Mouse (Mus musculus): ENCODE data around the gene Thada.

DNA sequence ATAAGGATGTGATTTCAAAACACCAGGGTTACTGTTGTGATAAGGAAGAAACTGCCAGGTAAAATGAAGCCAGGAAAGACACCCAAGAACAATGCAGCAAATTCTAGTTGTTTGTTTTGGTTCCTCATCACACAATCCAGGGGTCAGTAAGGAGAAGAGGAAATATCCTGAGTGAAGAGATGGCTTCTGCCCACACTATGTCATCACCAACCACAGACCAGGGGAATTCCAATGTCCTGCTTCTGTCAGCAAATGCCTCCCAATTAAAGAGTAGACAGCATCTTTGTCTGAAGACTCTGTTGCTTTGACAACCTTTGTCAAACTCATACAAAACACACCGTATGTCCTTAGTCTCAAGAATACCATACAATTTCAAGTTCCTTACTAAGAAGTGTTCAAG, 57.3 kb downstream of the Thada start:
- no peak for TF ChIP-seq MAX (IDR thresholded peaks at IDR 0.05; ENCODE audit: low read length)
- no peak for TF ChIP-seq CHD2 (IDR thresholded peaks at IDR 0.05; ENCODE audit: low read length)
- no peak for TF ChIP-seq E2F4 (IDR thresholded peaks at IDR 0.05; ENCODE audit: insufficient replicate concordance, low read depth, low read length)
- no peak for TF ChIP-seq USF2 (conservative IDR thresholded peaks at IDR 0.05; ENCODE audit: low read depth, low read length)
- TF ChIP-seq EP300 (IDR thresholded peaks at IDR 0.05; ENCODE audit: low read length) = no peak
- TF ChIP-seq JUND (conservative IDR thresholded peaks at IDR 0.05; ENCODE audit: low read depth, low read length) = no peak
- no peak for TF ChIP-seq TCF12 (IDR thresholded peaks at IDR 0.05; ENCODE audit: low read depth, low read length)
- no peak for TF ChIP-seq POLR2A (IDR thresholded peaks at IDR 0.05; ENCODE audit: low read depth, low read length)
- no peak for TF ChIP-seq HCFC1 (IDR thresholded peaks at IDR 0.05; ENCODE audit: low read depth, low read length)
- no peak for TF ChIP-seq CTCF (conservative IDR thresholded peaks at IDR 0.05 in 1 of 2, IDR thresholded peaks at IDR 0.05 in 1 of 2; ENCODE audit: low read depth in 2 of 2, low read length in 2 of 2)
- no peak for TF ChIP-seq BHLHE40 (IDR thresholded peaks at IDR 0.05; ENCODE audit: low read depth, low read length)
- TF ChIP-seq MXI1 (IDR thresholded peaks at IDR 0.05; ENCODE audit: low read depth, low read length) = no peak

Data from CH12.LX (cell line).